Mouse (Mus musculus): Measurements from ENCODE around the gene Hmga1.

- no peak for TF ChIP-seq CTCF (IDR thresholded peaks at IDR 0.05; ENCODE audit: low read depth, low read length)
- no peak for TF ChIP-seq POLR2A (IDR thresholded peaks at IDR 0.05; ENCODE audit: extremely low read depth, insufficient read depth, low read length)
Measured at GRCm38 (mm10) chr17:27518296-27518695, 38.0 kb upstream of the Hmga1 start.
